Mouse (Mus musculus): ENCODE results near the gene Eif2b2. TPM values are rescaled to one million over a fixed set of nuclear protein-coding genes. Genes with fewer than 3 reads are reported as not detected.

Gene Eif2b2
- polyA plus RNA-seq, 1 experiment from 2014 or later = 86.6 TPM

- no peak overlapping the region for H3K27ac ChIP-seq (replicated peaks)
- no peak overlapping the region for H3K9ac ChIP-seq (replicated peaks)
- peaks cover 9% of the 10 kb centered on the region; the same call in 1 of the 2 replicates for H3K4me1 ChIP-seq
- 94% methylated on average over 5 of the region's 5 CpGs for WGBS
- no peak overlapping the region for H3K4me2 ChIP-seq (replicated peaks)
- H3K36me3 ChIP-seq = no peaks in the 10 kb centered on the region
- ATAC-seq (ENCODE audit: low FRiP score, low read depth) = no peak
- H3K27me3 ChIP-seq = peaks cover 3% of the 10 kb centered on the region
- H3K4me3 ChIP-seq = no peak overlapping the region
- no peaks in the 10 kb centered on the region for H3K9me3 ChIP-seq
Observed at GRCm38 (mm10) chr12:85195086-85195485, 24.2 kb upstream of the Eif2b2 start.

GRCm38 (mm10) chr12:85196191-85196590, 23.1 kb upstream of the Eif2b2 start:
- H3K4me2 ChIP-seq (replicated peaks) = no peak overlapping the region

GRCm38 (mm10) chr12:85197371-85197770, 21.9 kb upstream of the Eif2b2 start:
- no peaks in the 10 kb centered on the region for H3K36me3 ChIP-seq
- peaks cover 25% of the 10 kb centered on the region for H3K4me1 ChIP-seq
- H3K27me3 ChIP-seq = peaks cover 8% of the 10 kb centered on the region
- no peak overlapping the region for H3K4me3 ChIP-seq
- no peak overlapping the region for H3K27ac ChIP-seq (replicated peaks)
- H3K9me3 ChIP-seq = no peaks in the 10 kb centered on the region
- H3K9ac ChIP-seq (replicated peaks) = no peak overlapping the region
- no peak overlapping the region for H3K4me2 ChIP-seq (replicated peaks)
- 82% methylated on average over 7 of the region's 7 CpGs for WGBS
- ATAC-seq (ENCODE audit: low FRiP score, low read depth) = no peak

More at GRCm38 (mm10) chr12:85196191-85196590, 23.1 kb upstream of the Eif2b2 start:
- Histone ChIP-seq H3K4me3 (no peak overlapping the region), H3K36me3 (no peaks in the 10 kb centered on the region), H3K27ac (replicated peaks) (no peak overlapping the region), H3K9ac (replicated peaks) (no peak overlapping the region), H3K4me1 (peaks cover 18% of the 10 kb centered on the region), H3K27me3 (peaks cover 8% of the 10 kb centered on the region), H3K9me3 (no peaks in the 10 kb centered on the region)
- no peak for ATAC-seq (ENCODE audit: low FRiP score, low read depth)
- WGBS = 91% methylated on average over 10 of the region's 10 CpGs

- no peak overlapping the region for H3K9ac ChIP-seq (replicated peaks)
- peaks cover 20% of the 10 kb centered on the region for H3K4me1 ChIP-seq
- no peaks in the 10 kb centered on the region for H3K36me3 ChIP-seq
- H3K9me3 ChIP-seq = no peaks in the 10 kb centered on the region
- 66% methylated on average over 8 of the region's 8 CpGs for WGBS
- ATAC-seq (ENCODE audit: low FRiP score, low read depth) = no peak
- no peak overlapping the region for H3K27ac ChIP-seq (replicated peaks)
- no peak overlapping the region for H3K4me3 ChIP-seq
- H3K4me2 ChIP-seq (replicated peaks) = no peak overlapping the region
- H3K27me3 ChIP-seq = peaks cover 8% of the 10 kb centered on the region
Observed at GRCm38 (mm10) chr12:85197936-85198335, 21.3 kb upstream of the Eif2b2 start.

GRCm38 (mm10) chr12:85199954-85200353, 19.3 kb upstream of the Eif2b2 start:
- Histone ChIP-seq H3K4me1 (peaks cover 16% of the 10 kb centered on the region), H3K27me3 (peaks cover 8% of the 10 kb centered on the region), H3K9me3 (no peaks in the 10 kb centered on the region), H3K9ac (replicated peaks) (no peak overlapping the region), H3K27ac (replicated peaks) (no peak overlapping the region), H3K36me3 (no peaks in the 10 kb centered on the region), H3K4me3 (no peak overlapping the region), H3K4me2 (replicated peaks) (no peak overlapping the region)
- ATAC-seq (ENCODE audit: low FRiP score, low read depth) = no peak
- 80% methylated on average over 1 of the region's 1 CpGs for WGBS

- Histone ChIP-seq H3K9ac (replicated peaks) (no peak overlapping the region; the same call in 1 of the 2 replicates), H3K27ac (replicated peaks) (peak overlapping the region; percentile 63), H3K27me3 (peaks cover 8% of the 10 kb centered on the region), H3K4me3 (no peak overlapping the region), H3K36me3 (no peaks in the 10 kb centered on the region), H3K9me3 (no peaks in the 10 kb centered on the region), H3K4me1 (peaks cover 16% of the 10 kb centered on the region), H3K4me2 (replicated peaks) (peak overlapping the region; percentile 21)
- peak; percentile 66 for ATAC-seq (ENCODE audit: low FRiP score, low read depth)
- 11% methylated on average over 24 of the region's 24 CpGs for WGBS
Observed at GRCm38 (mm10) chr12:85200929-85201829, 18.1 kb upstream of the Eif2b2 start.

- Histone ChIP-seq H3K4me2 (replicated peaks) (no peak overlapping the region), H3K9me3 (no peaks in the 10 kb centered on the region), H3K4me1 (peaks cover 16% of the 10 kb centered on the region), H3K27me3 (peaks cover 8% of the 10 kb centered on the region), H3K9ac (replicated peaks) (no peak overlapping the region), H3K27ac (replicated peaks) (peak overlapping the region; percentile 63; the same call in 1 of the 2 replicates), H3K4me3 (no peak overlapping the region), H3K36me3 (no peaks in the 10 kb centered on the region)
- WGBS = 57% methylated on average over 2 of the region's 2 CpGs
- no peak for ATAC-seq (ENCODE audit: low FRiP score, low read depth)
Observed at GRCm38 (mm10) chr12:85201830-85202147, 17.5 kb upstream of the Eif2b2 start.

- Histone ChIP-seq H3K4me3 (no peak overlapping the region), H3K36me3 (no peaks in the 10 kb centered on the region), H3K9me3 (no peaks in the 10 kb centered on the region), H3K4me1 (peaks cover 16% of the 10 kb centered on the region), H3K27me3 (peaks cover 8% of the 10 kb centered on the region), H3K9ac (replicated peaks) (no peak overlapping the region), H3K4me2 (replicated peaks) (no peak overlapping the region), H3K27ac (replicated peaks) (no peak overlapping the region)
- WGBS = 82% methylated on average over 7 of the region's 7 CpGs
- ATAC-seq (ENCODE audit: low FRiP score, low read depth) = no peak
Observed at GRCm38 (mm10) chr12:85202191-85202590, 17.1 kb upstream of the Eif2b2 start.

GRCm38 (mm10) chr12:85203699-85204098, 15.6 kb upstream of the Eif2b2 start:
- Histone ChIP-seq H3K4me3 (no peak overlapping the region), H3K27ac (replicated peaks) (no peak overlapping the region), H3K36me3 (no peaks in the 10 kb centered on the region), H3K4me2 (replicated peaks) (no peak overlapping the region), H3K9me3 (no peaks in the 10 kb centered on the region), H3K27me3 (peaks cover 8% of the 10 kb centered on the region), H3K9ac (replicated peaks) (no peak overlapping the region), H3K4me1 (peaks cover 16% of the 10 kb centered on the region)
- ATAC-seq (ENCODE audit: low FRiP score, low read depth) = no peak
- WGBS = 87% methylated on average over 5 of the region's 5 CpGs

GRCm38 (mm10) chr12:85204105-85204504, 15.2 kb upstream of the Eif2b2 start:
- no peak overlapping the region for H3K4me2 ChIP-seq (replicated peaks)
- no peak overlapping the region for H3K27ac ChIP-seq (replicated peaks)
- no peak overlapping the region for H3K9ac ChIP-seq (replicated peaks)
- H3K36me3 ChIP-seq = no peaks in the 10 kb centered on the region
- ATAC-seq (ENCODE audit: low FRiP score, low read depth) = no peak
- 51% methylated on average over 8 of the region's 8 CpGs for WGBS
- peaks cover 16% of the 10 kb centered on the region for H3K4me1 ChIP-seq
- H3K27me3 ChIP-seq = peaks cover 8% of the 10 kb centered on the region
- H3K4me3 ChIP-seq = no peak overlapping the region
- H3K9me3 ChIP-seq = no peaks in the 10 kb centered on the region

GRCm38 (mm10) chr12:85205425-85205824, 13.9 kb upstream of the Eif2b2 start:
- H3K4me1 ChIP-seq = peaks cover 15% of the 10 kb centered on the region
- no peak overlapping the region for H3K4me2 ChIP-seq (replicated peaks)
- no peak overlapping the region for H3K9ac ChIP-seq (replicated peaks)
- no peak overlapping the region for H3K27ac ChIP-seq (replicated peaks)
- 92% methylated on average over 10 of the region's 10 CpGs for WGBS
- H3K9me3 ChIP-seq = no peaks in the 10 kb centered on the region
- 0 out of 2 replicates have a peak, but pooled peaks cover 2% of the 10 kb centered on the region for H3K27me3 ChIP-seq
- H3K4me3 ChIP-seq = no peak overlapping the region
- ATAC-seq (ENCODE audit: low FRiP score, low read depth) = no peak
- H3K36me3 ChIP-seq = no peaks in the 10 kb centered on the region

GRCm38 (mm10) chr12:85208687-85209199, 10.5 kb upstream of the Eif2b2 start:
- ATAC-seq (ENCODE audit: low FRiP score, low read depth) = no peak
- H3K27ac ChIP-seq (replicated peaks) = no peak overlapping the region
- H3K27me3 ChIP-seq = no peaks in the 10 kb centered on the region
- H3K4me1 ChIP-seq = no peaks in the 10 kb centered on the region
- no peak overlapping the region for H3K9ac ChIP-seq (replicated peaks)
- WGBS = 42% methylated on average over 7 of the region's 7 CpGs
- H3K36me3 ChIP-seq = no peaks in the 10 kb centered on the region
- H3K4me3 ChIP-seq = no peak overlapping the region
- no peaks in the 10 kb centered on the region for H3K9me3 ChIP-seq
- H3K4me2 ChIP-seq (replicated peaks) = no peak overlapping the region
